Mouse (Mus musculus) splenic B cell, adult 2 months (primary cell): ENCODE data around the gene Psma7.

Source experiments
- DNase-seq: peaks from one replicate; pipeline ENCODE4 v3.0.0-alpha.2; 2011; ENCODE audit warnings: low read depth, low spot score
- H3K27me3 ChIP-seq: 2 replicates; pipeline ENCODE4 v1.6.1; 2012; ENCODE audit warnings: mild to moderate bottlenecking, low read length, moderate library complexity, mixed read lengths; ENCODE audit not compliant: control insufficient read depth, poor library complexity, insufficient read depth, severe bottlenecking
- H3K36me3 ChIP-seq: 2 replicates; pipeline ENCODE4 v1.6.1; 2012; ENCODE audit warnings: mild to moderate bottlenecking, low read length, moderate library complexity, mixed read lengths; ENCODE audit not compliant: control insufficient read depth, poor library complexity, insufficient read depth, severe bottlenecking

Gene Psma7

GRCm38 (mm10) chr2:180001635-180002034 is 40.6 kb downstream of the Psma7 start:
- H3K27me3 ChIP-seq: no peaks in the 10 kb centered on the region
- DNase-seq: no peak
- no peaks in the 10 kb centered on the region for H3K36me3 ChIP-seq

- Histone ChIP-seq H3K36me3 (no peaks in the 10 kb centered on the region), H3K27me3 (no peaks in the 10 kb centered on the region)
- no peak for DNase-seq
These were observed 43.8 kb downstream of the Psma7 start for GRCm38 (mm10) chr2:179998431-179998830.

GRCm38 (mm10) chr2:179993071-179993470 is 49.2 kb downstream of the Psma7 start:
- DNase-seq: no peak
- H3K27me3 ChIP-seq: no peaks in the 10 kb centered on the region
- H3K36me3 ChIP-seq: no peaks in the 10 kb centered on the region

- H3K36me3 ChIP-seq: no peaks in the 10 kb centered on the region
- no peaks in the 10 kb centered on the region for H3K27me3 ChIP-seq
- no peak for DNase-seq
These were observed 53.1 kb downstream of the Psma7 start for GRCm38 (mm10) chr2:179989098-179989497.

GRCm38 (mm10) chr2:179986437-179987022 is 55.7 kb downstream of the Psma7 start:
- H3K27me3 ChIP-seq: no peaks in the 10 kb centered on the region
- H3K36me3 ChIP-seq: no peaks in the 10 kb centered on the region
- DNase-seq: no peak
